Mouse (Mus musculus): ENCODE measurements around the gene Arhgap31.
"Not testable (repeated sequence)": the region's sequence is repeated elsewhere in the genome, so short reads cannot be mapped to it uniquely, and the experiment has no call there.

Arhgap31 gene

GRCm38 (mm10) chr16:38683094-38683493 lies 30.0 kb downstream of the Arhgap31 start:
- DNase-seq (ENCODE audit: low read depth): no peak

- no peak for DNase-seq (ENCODE audit: low read depth)
Measured at GRCm38 (mm10) chr16:38681313-38681712, 31.8 kb downstream of the Arhgap31 start.

- DNase-seq (ENCODE audit: low read depth): peak; percentile 12
Measured at GRCm38 (mm10) chr16:38679431-38680021, 33.5 kb downstream of the Arhgap31 start.

GRCm38 (mm10) chr16:38678853-38679252 lies 34.2 kb downstream of the Arhgap31 start:
- peak; percentile 26 for DNase-seq (ENCODE audit: low read depth)

- DNase-seq (ENCODE audit: low read depth): not testable (repeated sequence)
Measured at GRCm38 (mm10) chr16:38677941-38678340, 35.1 kb downstream of the Arhgap31 start.

GRCm38 (mm10) chr16:38677171-38677570 lies 35.9 kb downstream of the Arhgap31 start:
- no peak for DNase-seq (ENCODE audit: low read depth)

GRCm38 (mm10) chr16:38676647-38677046 lies 36.4 kb downstream of the Arhgap31 start:
- DNase-seq (ENCODE audit: low read depth): no peak

- no peak for DNase-seq (ENCODE audit: low read depth)
Measured at GRCm38 (mm10) chr16:38675600-38676335, 37.3 kb downstream of the Arhgap31 start.

GRCm38 (mm10) chr16:38674891-38675290 lies 38.2 kb downstream of the Arhgap31 start:
- no peak for DNase-seq (ENCODE audit: low read depth)

- no peak for DNase-seq (ENCODE audit: low read depth)
Measured at GRCm38 (mm10) chr16:38673511-38673910, 39.6 kb downstream of the Arhgap31 start.

GRCm38 (mm10) chr16:38672947-38673346 lies 40.1 kb downstream of the Arhgap31 start:
- no peak for DNase-seq (ENCODE audit: low read depth)

GRCm38 (mm10) chr16:38672370-38672769 lies 40.7 kb downstream of the Arhgap31 start:
- DNase-seq (ENCODE audit: low read depth): no peak

- no peak for DNase-seq (ENCODE audit: low read depth)
Measured at GRCm38 (mm10) chr16:38670621-38671390, 42.3 kb downstream of the Arhgap31 start.

- no peak for DNase-seq (ENCODE audit: low read depth)
Measured at GRCm38 (mm10) chr16:38668871-38669675, 44.0 kb downstream of the Arhgap31 start.

GRCm38 (mm10) chr16:38666523-38666922 lies 46.6 kb downstream of the Arhgap31 start:
- DNase-seq (ENCODE audit: low read depth): no peak

- DNase-seq (ENCODE audit: low read depth): no peak
Measured at GRCm38 (mm10) chr16:38666016-38666415, 47.1 kb downstream of the Arhgap31 start.

- no peak for DNase-seq (ENCODE audit: low read depth)
Measured at GRCm38 (mm10) chr16:38662575-38662974, 50.5 kb downstream of the Arhgap31 start.

- DNase-seq (ENCODE audit: low read depth): no peak
Measured at GRCm38 (mm10) chr16:38654308-38654707, 58.8 kb downstream of the Arhgap31 start.

GRCm38 (mm10) chr16:38653390-38653871 lies 59.6 kb downstream of the Arhgap31 start:
- peak; percentile 81 for DNase-seq (ENCODE audit: low read depth)

- DNase-seq (ENCODE audit: low read depth): peak; percentile 20
Measured at GRCm38 (mm10) chr16:38652653-38653052, 60.4 kb downstream of the Arhgap31 start.

GRCm38 (mm10) chr16:38651721-38652231 lies 61.3 kb downstream of the Arhgap31 start:
- DNase-seq (ENCODE audit: low read depth): peak; percentile 34

- no peak for DNase-seq (ENCODE audit: low read depth)
Measured at GRCm38 (mm10) chr16:38651306-38651705, 61.8 kb downstream of the Arhgap31 start.

Measured in naive thymus-derived CD4-positive, alpha-beta T cell, adult 2 months (primary cell).